Mouse (Mus musculus) heart, postnatal 0 days (tissue): ENCODE results near the gene Glyr1. TPM values are rescaled to one million over a fixed set of nuclear protein-coding genes. Genes with fewer than 3 reads are reported as not detected.

Experiments used
- ATAC-seq: fragments of 200-750 bp; cut with Nextera tagmentation; 2 replicates; pipeline ENCODE4 v1.8.0; 2017; ENCODE audit warnings: low read depth, moderate number of reproducible peaks, moderate library complexity; ENCODE audit not compliant: insufficient read depth
- DNase-seq: peaks from one replicate; pipeline ENCODE4 v3.0.0-alpha.2; 2016; ENCODE audit warnings: low spot score
- H3K27ac ChIP-seq: fragments of 300-500 bp; sonication (generic); 2 replicates; pipeline ENCODE4 v1.5.1; 2014; ENCODE audit warnings: low read depth, mild to moderate bottlenecking
- H3K27me3 ChIP-seq: fragments of 300-500 bp; sonication (generic); 2 replicates; pipeline ENCODE4 v1.6.1; 2014; ENCODE audit warnings: low read length, mixed read lengths; ENCODE audit not compliant: control insufficient read depth, insufficient read depth
- H3K36me3 ChIP-seq: fragments of 300-500 bp; sonication (generic); replicated peaks from 2 replicates; pipeline ENCODE4 v1.6.1; 2014; ENCODE audit warnings: low read length, mixed read lengths; ENCODE audit not compliant: control insufficient read depth, insufficient read depth
- H3K4me1 ChIP-seq: fragments of 300-500 bp; sonication (generic); 2 replicates; pipeline ENCODE4 v1.6.1; 2014; ENCODE audit warnings: antibody characterized with exemption; ENCODE audit not compliant: control insufficient read depth, insufficient read depth
- H3K4me2 ChIP-seq: fragments of 300-500 bp; sonication (generic); 2 replicates; pipeline ENCODE4 v1.6.1; 2014; ENCODE audit warnings: low read depth, mild to moderate bottlenecking, low read length, moderate library complexity
- H3K4me3 ChIP-seq: fragments of 300-500 bp; sonication (generic); 2 replicates; pipeline ENCODE4 v1.5.1; 2014; ENCODE audit warnings: low read depth, low read length
- H3K9ac ChIP-seq: fragments of 300-500 bp; sonication (generic); replicated peaks from 2 replicates; pipeline ENCODE4 v1.6.1; 2014; ENCODE audit warnings: low read depth, low read length, mixed read lengths
- H3K9me3 ChIP-seq: fragments of 300-500 bp; sonication (generic); replicated peaks from 2 replicates; pipeline ENCODE4 v1.6.1; 2016; ENCODE audit warnings: low read length; ENCODE audit not compliant: control insufficient read depth
- CTCF ChIP-seq: IDR thresholded peaks from 2 replicates; pipeline ENCODE4 v1.5.1; 2016; ENCODE audit warnings: antibody characterized with exemption, control low read depth, low read depth
- EP300 ChIP-seq: IDR thresholded peaks from 2 replicates; pipeline ENCODE4 v1.6.1; 2016; ENCODE audit warnings: antibody characterized with exemption, low read depth
- WGBS: fragments of 180-500 bp; shearing (Covaris S2); extraction: QIAGEN DNeasy Blood & Tissue Kit; methylation state at CpG from one replicate; pipeline ENCODE4 v1.1.7; 2014; 5-methylcytosine and 5-hydroxymethylcytosine counted together
- polyA plus RNA-seq: library from polyadenylated mRNA; unstranded; fragments of >200 nt; fragmentation: Nextera tagmentation; extraction: Ambion mirVana; gene quantifications from 2 replicates; pipeline ENCODE4 v1.2.1, GENCODE M21; 2015
- total RNA-seq: library from RNA; depleted of rRNA; stranded (reverse); fragments of >200 nt; gene quantifications from 2 replicates; pipeline ENCODE4 v1.2.3, GENCODE M21; 2014; ENCODE audit warnings: low replicate concordance

Gene Glyr1
- total and polyA plus RNA-seq, 2 experiments from 2014 or later, result 58.5 to 74.3 TPM

- Histone ChIP-seq H3K4me3 (no peak overlapping the region), H3K27ac (no peak overlapping the region), H3K9me3 (no peaks in the 10 kb centered on the region), H3K36me3 (0 out of 2 replicates have a peak, but pooled peaks cover 5% of the 10 kb centered on the region), H3K4me2 (no peak overlapping the region), H3K4me1 (0 out of 2 replicates have a peak, but pooled peaks cover 6% of the 10 kb centered on the region), H3K27me3 (no peaks in the 10 kb centered on the region), H3K9ac (no peak overlapping the region)
- WGBS, result 84% methylated on average over 12 of the region's 12 CpGs
- DNase-seq, result no peak
- ATAC-seq, result no peak
- TF ChIP-seq EP300 (no peak), CTCF (no peak)
Observed at GRCm38 (mm10) chr16:5008076-5008475, 41.6 kb downstream of the Glyr1 start.

- 72% methylated on average over 6 of the region's 6 CpGs for WGBS
- Histone ChIP-seq H3K36me3 (0 out of 2 replicates have a peak, but pooled peaks cover 5% of the 10 kb centered on the region), H3K4me3 (no peak overlapping the region), H3K9me3 (no peaks in the 10 kb centered on the region), H3K27me3 (no peaks in the 10 kb centered on the region), H3K9ac (no peak overlapping the region), H3K27ac (no peak overlapping the region), H3K4me1 (0 out of 2 replicates have a peak, but pooled peaks cover 3% of the 10 kb centered on the region), H3K4me2 (no peak overlapping the region)
- no peak for ATAC-seq
- no peak for TF ChIP-seq EP300
- TF ChIP-seq CTCF, result no peak
- no peak for DNase-seq
Observed at GRCm38 (mm10) chr16:5007492-5007891, 42.2 kb downstream of the Glyr1 start.

DNA sequence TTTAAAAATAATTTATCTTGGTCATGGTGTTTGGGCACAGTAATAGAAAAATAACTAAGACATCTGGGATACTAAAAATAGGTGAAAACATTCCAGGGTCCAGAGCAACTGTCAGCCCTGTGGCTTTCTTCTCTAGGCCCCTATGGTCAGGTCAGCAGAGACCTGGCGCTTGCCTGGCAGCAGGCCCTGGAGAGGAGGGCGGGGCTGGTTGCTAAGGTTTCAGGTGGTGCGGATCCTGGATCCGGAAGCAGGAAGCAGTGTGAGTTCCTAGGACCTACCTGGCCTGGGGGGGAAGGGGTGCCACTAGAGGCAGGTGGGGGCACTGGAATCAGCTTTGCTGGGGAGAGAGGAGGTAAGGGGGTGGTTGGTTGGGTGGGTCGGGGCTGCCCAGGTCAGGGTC, 42.6 kb downstream of the Glyr1 start, which contains the start of gene Smim22:
TSS of gene Smim22 (plus strand) at position 222 of the 400 bp plus-strand sequence.
- DNase-seq (no peak), ATAC-seq (no peak)
- H3K27ac ChIP-seq, result no peak within 1 kb of the TSS
- TF ChIP-seq EP300, result no peak
- no peak for TF ChIP-seq CTCF
- H3K4me3 ChIP-seq, result no peak within 1 kb of the TSS
- 50% methylated on average over 5 of the region's 5 CpGs for WGBS
- H3K36me3 ChIP-seq, result 0 out of 2 replicates have a peak, but pooled peaks cover 5% of the 10 kb centered on the region
- no peaks in the 10 kb centered on the region for H3K9me3 ChIP-seq
- no peak within 1 kb of the TSS for H3K4me2 ChIP-seq
- no peaks in the 10 kb centered on the region for H3K27me3 ChIP-seq
- no peak within 1 kb of the TSS for H3K9ac ChIP-seq
- no peaks in the 10 kb centered on the region for H3K4me1 ChIP-seq

- ATAC-seq, result no peak
- peaks cover 6% of the 10 kb centered on the region; the same call in 1 of the 2 replicates for H3K4me1 ChIP-seq
- no peaks in the 10 kb centered on the region for H3K36me3 ChIP-seq
- H3K4me2 ChIP-seq, result no peak overlapping the region
- H3K9me3 ChIP-seq, result no peaks in the 10 kb centered on the region
- no peak for TF ChIP-seq CTCF
- TF ChIP-seq EP300, result no peak
- H3K4me3 ChIP-seq, result no peak overlapping the region
- H3K27ac ChIP-seq, result no peak overlapping the region
- H3K27me3 ChIP-seq, result no peaks in the 10 kb centered on the region
- DNase-seq, result no peak
- 65% methylated on average over 3 of the region's 3 CpGs for WGBS
- H3K9ac ChIP-seq, result no peak overlapping the region
Observed at GRCm38 (mm10) chr16:5000611-5001010, 49.1 kb downstream of the Glyr1 start.

DNA sequence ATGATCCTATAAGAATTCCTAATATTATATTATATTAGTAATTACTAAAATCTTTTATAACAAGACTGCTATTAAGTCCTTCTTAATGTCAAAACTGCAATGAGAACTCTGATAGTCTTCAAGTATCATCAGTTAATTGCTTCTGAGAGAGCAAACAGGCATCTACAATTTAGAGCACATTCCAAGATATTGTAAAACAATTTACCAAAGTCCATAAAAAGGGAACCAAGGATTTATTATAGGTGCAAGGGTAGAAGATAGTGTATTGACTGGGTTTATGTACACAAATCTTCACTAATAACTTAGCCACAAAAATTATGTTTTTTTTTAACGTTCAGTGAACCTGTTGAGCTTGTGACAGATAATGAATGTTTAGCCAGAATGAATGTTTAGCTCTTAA, 50.7 kb downstream of the Glyr1 start:
- Histone ChIP-seq H3K4me1 (peaks cover 6% of the 10 kb centered on the region; the same call in 1 of the 2 replicates), H3K27ac (no peak overlapping the region), H3K9me3 (no peaks in the 10 kb centered on the region), H3K36me3 (no peaks in the 10 kb centered on the region), H3K4me2 (no peak overlapping the region), H3K4me3 (no peak overlapping the region), H3K27me3 (no peaks in the 10 kb centered on the region), H3K9ac (no peak overlapping the region)
- DNase-seq (no peak), ATAC-seq (no peak)
- TF ChIP-seq CTCF, result no peak
- no peak for TF ChIP-seq EP300
- WGBS, result 70% methylated on average over 1 of the region's 1 CpGs

GRCm38 (mm10) chr16:4997553-4997952, 52.1 kb downstream of the Glyr1 start, which contains the start of gene Sept12:
TSS of gene Sept12 (minus strand) at chr16:4997852.
- H3K4me2 ChIP-seq, result no peak within 1 kb of the TSS
- DNase-seq (no peak), ATAC-seq (peak; percentile 49)
- peaks cover 6% of the 10 kb centered on the region; the same call in 1 of the 2 replicates for H3K4me1 ChIP-seq
- no peaks in the 10 kb centered on the region for H3K36me3 ChIP-seq
- no peaks in the 10 kb centered on the region for H3K27me3 ChIP-seq
- H3K9ac ChIP-seq, result no peak within 1 kb of the TSS
- no peak within 1 kb of the TSS for H3K4me3 ChIP-seq
- H3K27ac ChIP-seq, result no peak within 1 kb of the TSS
- TF ChIP-seq CTCF (no peak), EP300 (no peak)
- H3K9me3 ChIP-seq, result no peaks in the 10 kb centered on the region
- 24% methylated on average over 3 of the region's 3 CpGs for WGBS
